Mouse (Mus musculus): ENCODE data around the gene Car14.

Car14 gene

GRCm38 (mm10) chr3:95856115-95856514 lies 48.4 kb downstream of the Car14 start:
- DNase-seq (ENCODE audit: low spot score in 2 of 2): no peak

GRCm38 (mm10) chr3:95855502-95856089 lies 48.9 kb downstream of the Car14 start, which contains the start of gene Prpf3:
Prpf3 (minus strand) TSS chr3:95855885.
- DNase-seq (ENCODE audit: low spot score in 2 of 2): peak; percentile 88 to 91

GRCm38 (mm10) chr3:95851317-95851716 lies 53.2 kb downstream of the Car14 start:
- no peak for DNase-seq (ENCODE audit: low spot score in 2 of 2)

- DNase-seq (ENCODE audit: low spot score in 2 of 2): no peak
Measured at GRCm38 (mm10) chr3:95850611-95851010, 53.9 kb downstream of the Car14 start.

Measured in thymus, postnatal 10 days (tissue).